Mouse (Mus musculus) telencephalon, adult 2 months (tissue): ENCODE results near the gene Snapc3.

Experiments used
- DNase-seq: peaks from one replicate; pipeline ENCODE4 v3.0.0-alpha.2; 2011; ENCODE audit warnings: low read depth, low spot score

Gene Snapc3

GRCm38 (mm10) chr4:83417160-83417819, at the start of gene Snapc3:
Gene Snapc3 (plus strand): TSS chr4:83417724.
- DNase-seq: peak; percentile 94

- no peak for DNase-seq
These were observed 44.1 kb upstream of the Snapc3 start for GRCm38 (mm10) chr4:83373381-83373780.

GRCm38 (mm10) chr4:83375650-83376049, 41.9 kb upstream of the Snapc3 start:
- DNase-seq: no peak

GRCm38 (mm10) chr4:83376461-83377015, 41.0 kb upstream of the Snapc3 start:
- no peak for DNase-seq

GRCm38 (mm10) chr4:83379036-83379435, 38.5 kb upstream of the Snapc3 start:
- DNase-seq: no peak

GRCm38 (mm10) chr4:83379746-83380145, 37.8 kb upstream of the Snapc3 start:
- DNase-seq: no peak

GRCm38 (mm10) chr4:83380266-83380665, 37.3 kb upstream of the Snapc3 start:
- DNase-seq: no peak

- DNase-seq: no peak
These were observed 33.5 kb upstream of the Snapc3 start for GRCm38 (mm10) chr4:83383899-83384490.

GRCm38 (mm10) chr4:83385091-83385490, 32.4 kb upstream of the Snapc3 start:
- no peak for DNase-seq

GRCm38 (mm10) chr4:83390551-83390950, 27.0 kb upstream of the Snapc3 start:
- DNase-seq: no peak

- no peak for DNase-seq
These were observed 25.6 kb upstream of the Snapc3 start for GRCm38 (mm10) chr4:83391956-83392355.

- DNase-seq: no peak
These were observed 23.8 kb upstream of the Snapc3 start for GRCm38 (mm10) chr4:83393733-83394132.

- DNase-seq: no peak
These were observed 21.2 kb upstream of the Snapc3 start for GRCm38 (mm10) chr4:83396346-83396745.

- DNase-seq: no peak
These were observed 20.3 kb upstream of the Snapc3 start for GRCm38 (mm10) chr4:83396996-83397770.

- DNase-seq: no peak
These were observed 19.0 kb upstream of the Snapc3 start for GRCm38 (mm10) chr4:83398527-83398926.

- no peak for DNase-seq
These were observed 16.6 kb upstream of the Snapc3 start for GRCm38 (mm10) chr4:83400691-83401595.

GRCm38 (mm10) chr4:83401712-83402111, 15.8 kb upstream of the Snapc3 start:
- no peak for DNase-seq

GRCm38 (mm10) chr4:83407688-83408087, 9.8 kb upstream of the Snapc3 start:
- no peak for DNase-seq

GRCm38 (mm10) chr4:83409867-83410505, 7.5 kb upstream of the Snapc3 start:
- peak; percentile 68 for DNase-seq

- DNase-seq: no peak
These were observed 5.5 kb upstream of the Snapc3 start for GRCm38 (mm10) chr4:83412060-83412459.
